Mouse (Mus musculus) cerebellum, adult 2 months (tissue): ENCODE measurements at regions not wholly inside any gene's neighbourhood (a gene's known extent, or its start where the extent isn't known, plus 50 kb on each side); places are given as distances from the start of the nearest gene placed in this dataset.

ENCODE experiments used
- CTCF ChIP-seq: fragments of 200-500 bp; IDR thresholded peaks from 2 replicates; pipeline ENCODE4 v1.5.1; 2011; ENCODE audit warnings: low read depth, mild to moderate bottlenecking, control low read depth, low read length, moderate library complexity, borderline replicate concordance; ENCODE audit not compliant: insufficient read depth
- POLR2A ChIP-seq: fragments of 200-500 bp; IDR thresholded peaks from 2 replicates; pipeline ENCODE4 v1.6.1; 2011; ENCODE audit warnings: low read length, control low read depth, borderline replicate concordance; ENCODE audit not compliant: insufficient read depth

DNA sequence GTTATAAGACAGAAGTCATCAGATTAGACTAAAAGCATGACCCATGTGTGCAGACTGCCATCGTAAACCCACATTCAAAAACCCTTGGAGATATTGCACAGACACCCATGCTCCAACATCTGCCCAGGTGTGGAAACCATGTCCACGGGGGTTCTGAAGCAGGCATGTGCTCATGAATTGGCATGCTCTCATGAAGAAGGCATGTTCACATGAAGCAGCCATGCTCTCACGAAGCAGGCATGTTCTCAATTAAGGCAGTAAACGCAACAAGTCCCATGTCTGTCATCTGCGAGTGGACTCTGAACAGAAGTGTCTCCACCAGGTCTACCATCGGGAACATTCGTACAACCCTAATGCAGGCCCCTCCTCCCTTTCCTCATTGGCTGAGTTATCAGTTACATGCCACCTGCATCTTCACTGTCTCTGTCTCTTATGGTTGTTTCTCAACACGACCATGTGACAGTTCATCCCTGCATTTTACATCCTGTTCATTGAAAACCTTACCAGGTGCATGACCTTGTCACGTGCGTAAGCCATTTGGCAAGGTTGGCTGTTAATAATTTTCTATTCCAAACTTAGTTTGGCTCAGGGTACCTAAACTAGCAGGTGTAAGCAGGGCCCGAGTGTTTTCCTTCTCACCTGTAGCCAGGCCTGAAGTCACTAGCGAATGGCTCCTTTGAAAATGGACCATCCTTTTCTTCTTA, 193.4 kb downstream of the Tcp10c start:
- TF ChIP-seq CTCF (no peak), POLR2A (no peak)
